Mouse (Mus musculus) ES-E14 (cell line): ENCODE measurements at regions not wholly inside any gene's neighbourhood (a gene's known extent, or its start where the extent isn't known, plus 50 kb on each side); places are given as distances from the start of the nearest gene placed in this dataset.

Experiments
- DNase-seq: peaks from one replicate; pipeline ENCODE4 v3.0.0-alpha.2; 2013; ENCODE audit warnings: low read depth, low spot score
- H3K27ac ChIP-seq: 2 replicates; pipeline ENCODE4 v1.5.1; 2012; ENCODE audit warnings: low read depth, mild to moderate bottlenecking, low read length, moderate library complexity, mixed read lengths; ENCODE audit not compliant: poor library complexity, insufficient read depth, severe bottlenecking
- H3K36me3 ChIP-seq: 2 replicates; pipeline ENCODE4 v1.6.1; 2012; ENCODE audit warnings: mild to moderate bottlenecking, low read length, moderate library complexity, mixed read lengths; ENCODE audit not compliant: control insufficient read depth, poor library complexity, insufficient read depth, severe bottlenecking
- H3K4me1 ChIP-seq, 2 experiments: fragments of 150-350 bp in 1 of 2; sonication (generic) in 1 of 2; 2 replicates each; pipeline ENCODE4 v1.6.1; 2012; ENCODE audit warnings: low read length in 2 of 2, mild to moderate bottlenecking in 1 of 2, mixed read lengths in 1 of 2; ENCODE audit not compliant: control insufficient read depth in 2 of 2, insufficient read depth in 2 of 2, poor library complexity in 1 of 2
- H3K4me3 ChIP-seq, 2 experiments: fragments of 150-350 bp in 1 of 2; sonication (generic) in 1 of 2; 2 replicates each; pipeline ENCODE4 v1.5.1; 2012; ENCODE audit warnings: low read length in 2 of 2, low read depth in 1 of 2, mild to moderate bottlenecking in 1 of 2, mixed read lengths in 1 of 2; ENCODE audit not compliant: insufficient read depth in 1 of 2, poor library complexity in 1 of 2, severe bottlenecking in 1 of 2
- H3K9ac ChIP-seq: 2 replicates; pipeline ENCODE4 v1.6.1; 2012; ENCODE audit warnings: low read depth, mild to moderate bottlenecking, low read length, mixed read lengths; ENCODE audit not compliant: poor library complexity, insufficient read depth, severe bottlenecking
- H3K9me3 ChIP-seq: fragments of 150-350 bp; sonication (generic); 2 replicates; pipeline ENCODE4 v1.6.1; 2012; ENCODE audit warnings: low read depth, mild to moderate bottlenecking, low read length; ENCODE audit not compliant: control insufficient read depth, insufficient read depth
- CHD2 ChIP-seq: IDR thresholded peaks from 2 replicates; pipeline ENCODE4 v1.6.1; 2014; ENCODE audit warnings: mild to moderate bottlenecking, low read depth, low read length, inconsistent platforms
- HCFC1 ChIP-seq: IDR thresholded peaks from 2 replicates; pipeline ENCODE4 v1.6.1; 2012; ENCODE audit warnings: low read length, inconsistent platforms, borderline replicate concordance; ENCODE audit not compliant: insufficient read depth
- MAFK ChIP-seq: IDR thresholded peaks from 2 replicates; pipeline ENCODE4 v1.6.1; 2014; ENCODE audit warnings: mild to moderate bottlenecking, low read depth, low read length, inconsistent platforms; ENCODE audit not compliant: insufficient read depth
- ZC3H11A ChIP-seq: IDR thresholded peaks from 2 replicates; pipeline ENCODE4 v1.6.1; 2012; ENCODE audit warnings: low read depth, mild to moderate bottlenecking, inconsistent platforms, low read length, borderline replicate concordance
- ZNF384 ChIP-seq: IDR thresholded peaks from 2 replicates; pipeline ENCODE4 v1.6.1; 2012; ENCODE audit warnings: low read depth, low read length, inconsistent platforms
- in situ Hi-C, 2 experiments: fragments of 600-800 bp; cut with MboI; formaldehyde crosslinking; loops; one replicate each; pipeline ENCODE4 v1.15.1; 2025; ENCODE audit warnings: low sequenced_read_pairs in 2 of 2, inconsistent platforms in 1 of 2; ENCODE audit not compliant: unreplicated experiment in 2 of 2

DNA sequence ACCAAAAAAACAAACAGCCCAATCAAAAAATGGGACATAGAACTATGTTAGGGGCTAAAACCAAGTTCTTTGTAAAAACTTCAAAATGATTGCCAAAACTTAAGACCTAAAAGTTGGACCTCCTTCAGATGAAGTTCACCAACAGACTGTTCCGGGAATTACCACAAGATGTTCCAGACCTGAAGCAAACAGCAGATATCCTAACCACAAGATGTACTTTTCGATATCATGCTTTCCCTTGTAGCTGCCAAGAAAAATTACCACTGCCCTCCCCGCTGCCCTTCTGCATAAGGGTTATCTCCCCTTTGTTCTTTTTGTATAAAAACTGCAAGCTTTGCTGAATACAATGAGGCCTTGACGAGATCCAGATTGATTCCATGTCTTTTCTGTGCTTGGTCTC, 214.0 kb upstream of the Ube2dnl1 start:
- TF ChIP-seq MAFK, result no peak
- TF ChIP-seq ZNF384, result no peak
- TF ChIP-seq CHD2, result no peak
- no peak for TF ChIP-seq ZC3H11A
- TF ChIP-seq HCFC1, result no peak
- no peak for DNase-seq
- in situ Hi-C loops, result no loop called here
- H3K36me3 ChIP-seq, result no peaks in the 10 kb centered on the region
- no peak overlapping the region for H3K9ac ChIP-seq
- H3K27ac ChIP-seq, result no peak overlapping the region
- H3K9me3 ChIP-seq, result no peaks in the 10 kb centered on the region
- H3K4me1 ChIP-seq, result no peaks in the 10 kb centered on the region
- no peak overlapping the region for H3K4me3 ChIP-seq

DNA sequence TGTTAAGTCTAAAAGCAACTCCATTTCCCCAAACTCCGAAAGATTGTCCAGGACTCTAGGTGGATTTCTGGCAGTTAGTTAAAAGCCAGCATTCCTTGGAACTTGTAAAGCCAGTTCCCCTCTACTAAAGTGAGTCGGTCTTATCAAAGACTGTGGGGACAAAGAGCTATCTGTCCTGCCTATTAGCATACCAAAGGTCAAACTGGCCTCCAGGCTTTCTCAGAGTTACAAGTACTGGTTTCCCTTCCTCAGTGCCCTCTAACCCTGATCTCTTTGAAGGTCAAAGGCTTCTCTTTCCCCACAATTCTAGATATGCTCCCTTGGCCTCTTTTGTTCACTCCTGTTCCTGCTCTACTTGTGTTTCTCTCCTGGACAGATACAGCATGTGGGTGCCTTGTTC, 210.3 kb upstream of the Ube2dnl1 start:
- TF ChIP-seq ZC3H11A (no peak), ZNF384 (no peak), MAFK (no peak), CHD2 (no peak), HCFC1 (no peak)
- peak; percentile 40 for DNase-seq
- H3K9ac ChIP-seq, result no peak overlapping the region
- no peaks in the 10 kb centered on the region for H3K9me3 ChIP-seq
- H3K36me3 ChIP-seq, result no peaks in the 10 kb centered on the region
- no peaks in the 10 kb centered on the region for H3K4me1 ChIP-seq
- H3K27ac ChIP-seq, result no peak overlapping the region
- in situ Hi-C loops, result no loop called here
- no peak overlapping the region for H3K4me3 ChIP-seq

DNA sequence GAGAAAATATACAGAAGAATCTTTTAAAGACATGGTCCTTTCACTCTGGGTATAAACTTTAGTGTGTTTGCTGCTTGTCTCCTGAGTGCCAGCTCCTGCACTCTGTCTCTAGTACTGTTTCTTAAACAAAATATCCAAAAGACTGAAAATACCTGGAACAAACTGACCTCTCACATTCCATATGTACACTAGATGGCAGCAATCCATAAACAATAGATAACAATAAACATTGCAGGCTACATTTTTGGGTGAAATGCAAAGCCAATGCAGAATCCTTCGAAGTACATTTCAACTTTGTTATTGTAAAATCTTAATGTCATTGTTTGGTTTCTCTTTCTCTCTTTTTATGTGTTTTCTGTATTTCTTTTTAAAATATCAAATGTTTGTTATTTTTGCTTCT, 176.6 kb upstream of the Ube2dnl1 start:
- Histone ChIP-seq H3K9me3 (no peaks in the 10 kb centered on the region), H3K27ac (no peak overlapping the region), H3K36me3 (no peaks in the 10 kb centered on the region), H3K9ac (no peak overlapping the region), H3K4me3 (no peak overlapping the region), H3K4me1 (no peaks in the 10 kb centered on the region)
- no peak for DNase-seq
- no peak for TF ChIP-seq CHD2
- no peak for TF ChIP-seq ZC3H11A
- no peak for TF ChIP-seq HCFC1
- TF ChIP-seq MAFK, result no peak
- no peak for TF ChIP-seq ZNF384
- in situ Hi-C loops, result no loop called here
